Mouse (Mus musculus) left cerebral cortex, postnatal 25 days (tissue): ENCODE results near the gene Cdk12. TPM values are rescaled to one million over a fixed set of nuclear protein-coding genes. Genes with fewer than 3 reads are reported as not detected.

Source experiments
- DNase-seq, 2 experiments: peaks; one replicate each; pipeline ENCODE4 v3.0.0; 2022; ENCODE audit warnings: low spot score in 2 of 2, mixed read lengths in 1 of 2
- intact Hi-C: fragments of 180-260 bp; cut with DNase I; formaldehyde crosslinking; loops from one replicate; pipeline ENCODE4 v1.15.1; 2025
- total RNA-seq, 2 experiments: library from RNA; stranded (reverse); gene quantifications; 2 replicates each; pipeline ENCODE4 v1.2.3; 2021

The Cdk12 gene
- total RNA-seq, 2 experiments from 2014 or later, result 35.2 to 38.8 TPM

- intact Hi-C loops, result no loop called here
- peak; percentile 66 to 72 for DNase-seq
Measured at GRCm38 (mm10) chr11:98296277-98296676, 93.4 kb downstream of the Cdk12 start.

GRCm38 (mm10) chr11:98296916-98297315 lies 94.1 kb downstream of the Cdk12 start:
- intact Hi-C loops, result no loop called here
- DNase-seq, result no peak

- intact Hi-C loops, result no loop called here
- DNase-seq, result peak in 1 of 2 experiments; percentile 20
Measured at GRCm38 (mm10) chr11:98297778-98298177, 94.9 kb downstream of the Cdk12 start.

- no peak for DNase-seq
- intact Hi-C loops, result no loop called here
Measured at GRCm38 (mm10) chr11:98298484-98299205, 95.8 kb downstream of the Cdk12 start.

- intact Hi-C loops, result no loop called here
- DNase-seq, result peak in 1 of 2 experiments; percentile 82
Measured at GRCm38 (mm10) chr11:98313790-98314323, 111.0 kb downstream of the Cdk12 start.

GRCm38 (mm10) chr11:98317479-98317878 lies 114.6 kb downstream of the Cdk12 start:
- intact Hi-C loops, result no loop called here
- no peak for DNase-seq

GRCm38 (mm10) chr11:98318421-98319116 lies 115.7 kb downstream of the Cdk12 start:
- intact Hi-C loops, result no loop called here
- DNase-seq, result peak in 1 of 2 experiments; percentile 43

GRCm38 (mm10) chr11:98319120-98319519 lies 116.3 kb downstream of the Cdk12 start:
- peak in 1 of 2 experiments; percentile 52 for DNase-seq
- intact Hi-C loops, result no loop called here

GRCm38 (mm10) chr11:98319544-98319943 lies 116.7 kb downstream of the Cdk12 start:
- intact Hi-C loops, result no loop called here
- DNase-seq, result no peak

GRCm38 (mm10) chr11:98319944-98320343 lies 117.1 kb downstream of the Cdk12 start:
- no peak for DNase-seq
- intact Hi-C loops, result no loop called here

GRCm38 (mm10) chr11:98320381-98320780 lies 117.5 kb downstream of the Cdk12 start:
- intact Hi-C loops, result no loop called here
- peak in 1 of 2 experiments; percentile 45 for DNase-seq

GRCm38 (mm10) chr11:98320806-98321676 lies 118.2 kb downstream of the Cdk12 start:
- peak in 1 of 2 experiments; percentile 35 for DNase-seq
- intact Hi-C loops, result no loop called here

GRCm38 (mm10) chr11:98321677-98322003 lies 118.8 kb downstream of the Cdk12 start:
- no peak for DNase-seq
- intact Hi-C loops, result no loop called here

- no peak for DNase-seq
- intact Hi-C loops, result no loop called here
Measured at GRCm38 (mm10) chr11:98322159-98322558, 119.3 kb downstream of the Cdk12 start.

- no peak for DNase-seq
Measured at GRCm38 (mm10) chr11:98323136-98323866, 120.4 kb downstream of the Cdk12 start.

GRCm38 (mm10) chr11:98323933-98324332 lies 121.1 kb downstream of the Cdk12 start:
- intact Hi-C loops, result no loop called here
- no peak for DNase-seq

More at GRCm38 (mm10) chr11:98323136-98323866, 120.4 kb downstream of the Cdk12 start:
- intact Hi-C loops, result no loop called here

GRCm38 (mm10) chr11:98325191-98325820 lies 122.4 kb downstream of the Cdk12 start:
- no peak for DNase-seq

GRCm38 (mm10) chr11:98325821-98326218 lies 123.0 kb downstream of the Cdk12 start:
- peak in 1 of 2 experiments; percentile 34 for DNase-seq

More at GRCm38 (mm10) chr11:98325191-98325820, 122.4 kb downstream of the Cdk12 start:
- intact Hi-C loops, result no loop called here

GRCm38 (mm10) chr11:98326741-98327135 lies 123.9 kb downstream of the Cdk12 start:
- no peak for DNase-seq
- intact Hi-C loops, result no loop called here

More at GRCm38 (mm10) chr11:98325821-98326218, 123.0 kb downstream of the Cdk12 start:
- intact Hi-C loops, result no loop called here
